Mouse (Mus musculus): ENCODE measurements at regions not wholly inside any gene's neighbourhood (a gene's known extent, or its start where the extent isn't known, plus 50 kb on each side); places are given as distances from the start of the nearest gene placed in this dataset.

- DNase-seq (ENCODE audit: low spot score) (no peak), ATAC-seq (ENCODE audit: low read depth) (no peak)
- Histone ChIP-seq H3K9ac (ENCODE audit: low read depth, low read length) (no peak overlapping the region), H3K4me3 (ENCODE audit: low read depth, low read length) (no peak overlapping the region), H3K27me3 (replicated peaks; ENCODE audit: control insufficient read depth, insufficient read depth, low read length) (no peaks in the 10 kb centered on the region), H3K36me3 (ENCODE audit: control insufficient read depth, insufficient read depth, low read length) (no peaks in the 10 kb centered on the region), H3K4me2 (ENCODE audit: low read depth, low read length) (no peak overlapping the region), H3K4me1 (ENCODE audit: control insufficient read depth, insufficient read depth, low read length) (no peaks in the 10 kb centered on the region), H3K9me3 (ENCODE audit: control insufficient read depth, low read length) (no peaks in the 10 kb centered on the region), H3K27ac (replicated peaks; ENCODE audit: low read depth, low read length) (no peak overlapping the region)
- WGBS: 94% methylated on average over 1 of the region's 1 CpGs
Measured at GRCm38 (mm10) chr1:51660531-51660930, 182.3 kb upstream of the Nabp1 start.

GRCm38 (mm10) chr1:51657203-51657602 lies 179.0 kb upstream of the Nabp1 start:
- no peaks in the 10 kb centered on the region for H3K4me1 ChIP-seq (ENCODE audit: control insufficient read depth, insufficient read depth, low read length)
- no peaks in the 10 kb centered on the region for H3K27me3 ChIP-seq (replicated peaks; ENCODE audit: control insufficient read depth, insufficient read depth, low read length)
- no peaks in the 10 kb centered on the region for H3K36me3 ChIP-seq (ENCODE audit: control insufficient read depth, insufficient read depth, low read length)
- DNase-seq (ENCODE audit: low spot score) (no peak), ATAC-seq (ENCODE audit: low read depth) (no peak)
- no peaks in the 10 kb centered on the region for H3K9me3 ChIP-seq (ENCODE audit: control insufficient read depth, low read length)
- H3K9ac ChIP-seq (ENCODE audit: low read depth, low read length): no peak overlapping the region
- no peak overlapping the region for H3K27ac ChIP-seq (replicated peaks; ENCODE audit: low read depth, low read length)
- WGBS: 79% methylated on average over 4 of the region's 4 CpGs
- H3K4me2 ChIP-seq (ENCODE audit: low read depth, low read length): no peak overlapping the region
- H3K4me3 ChIP-seq (ENCODE audit: low read depth, low read length): no peak overlapping the region

- Histone ChIP-seq H3K27me3 (replicated peaks; ENCODE audit: control insufficient read depth, insufficient read depth, low read length) (no peaks in the 10 kb centered on the region), H3K9me3 (ENCODE audit: control insufficient read depth, low read length) (no peaks in the 10 kb centered on the region), H3K27ac (replicated peaks; ENCODE audit: low read depth, low read length) (no peak overlapping the region; the same call in 1 of the 2 replicates), H3K9ac (ENCODE audit: low read depth, low read length) (no peak overlapping the region), H3K4me1 (ENCODE audit: control insufficient read depth, insufficient read depth, low read length) (peaks cover 9% of the 10 kb centered on the region), H3K4me2 (ENCODE audit: low read depth, low read length) (no peak overlapping the region), H3K36me3 (ENCODE audit: control insufficient read depth, insufficient read depth, low read length) (no peaks in the 10 kb centered on the region), H3K4me3 (ENCODE audit: low read depth, low read length) (no peak overlapping the region)
- DNase-seq (ENCODE audit: low spot score) (peak; percentile 61), ATAC-seq (ENCODE audit: low read depth) (peak; percentile 87; the same call in 1 of the 2 replicates)
- WGBS: 9% methylated on average over 3 of the region's 3 CpGs
Measured at GRCm38 (mm10) chr1:51650653-51650995, 172.4 kb upstream of the Nabp1 start.

GRCm38 (mm10) chr1:51649963-51650652 lies 171.9 kb upstream of the Nabp1 start:
- Histone ChIP-seq H3K27ac (replicated peaks; ENCODE audit: low read depth, low read length) (no peak overlapping the region; the same call in 1 of the 2 replicates), H3K4me1 (ENCODE audit: control insufficient read depth, insufficient read depth, low read length) (peaks cover 9% of the 10 kb centered on the region), H3K27me3 (replicated peaks; ENCODE audit: control insufficient read depth, insufficient read depth, low read length) (no peaks in the 10 kb centered on the region), H3K4me3 (ENCODE audit: low read depth, low read length) (no peak overlapping the region), H3K9me3 (ENCODE audit: control insufficient read depth, low read length) (no peaks in the 10 kb centered on the region), H3K4me2 (ENCODE audit: low read depth, low read length) (no peak overlapping the region), H3K36me3 (ENCODE audit: control insufficient read depth, insufficient read depth, low read length) (no peaks in the 10 kb centered on the region), H3K9ac (ENCODE audit: low read depth, low read length) (no peak overlapping the region)
- peak; percentile 77 for DNase-seq (ENCODE audit: low spot score)
- 32% methylated on average over 4 of the region's 4 CpGs for WGBS
- ATAC-seq (ENCODE audit: low read depth): peak; percentile 92

- H3K27ac ChIP-seq (replicated peaks; ENCODE audit: low read depth, low read length): no peak overlapping the region
- 66% methylated on average over 2 of the region's 2 CpGs for WGBS
- H3K4me1 ChIP-seq (ENCODE audit: control insufficient read depth, insufficient read depth, low read length): peaks cover 9% of the 10 kb centered on the region
- no peak overlapping the region for H3K4me2 ChIP-seq (ENCODE audit: low read depth, low read length)
- no peaks in the 10 kb centered on the region for H3K27me3 ChIP-seq (replicated peaks; ENCODE audit: control insufficient read depth, insufficient read depth, low read length)
- H3K9me3 ChIP-seq (ENCODE audit: control insufficient read depth, low read length): no peaks in the 10 kb centered on the region
- DNase-seq (ENCODE audit: low spot score): no peak
- ATAC-seq (ENCODE audit: low read depth): peak; percentile 30
- no peak overlapping the region for H3K9ac ChIP-seq (ENCODE audit: low read depth, low read length)
- no peaks in the 10 kb centered on the region for H3K36me3 ChIP-seq (ENCODE audit: control insufficient read depth, insufficient read depth, low read length)
- H3K4me3 ChIP-seq (ENCODE audit: low read depth, low read length): no peak overlapping the region
Measured at GRCm38 (mm10) chr1:51647955-51648354, 169.7 kb upstream of the Nabp1 start.

GRCm38 (mm10) chr1:51644399-51644798 lies 166.2 kb upstream of the Nabp1 start:
- Histone ChIP-seq H3K36me3 (ENCODE audit: control insufficient read depth, insufficient read depth, low read length) (no peaks in the 10 kb centered on the region), H3K4me3 (ENCODE audit: low read depth, low read length) (no peak overlapping the region), H3K4me2 (ENCODE audit: low read depth, low read length) (no peak overlapping the region), H3K9me3 (ENCODE audit: control insufficient read depth, low read length) (no peaks in the 10 kb centered on the region), H3K27ac (replicated peaks; ENCODE audit: low read depth, low read length) (no peak overlapping the region), H3K4me1 (ENCODE audit: control insufficient read depth, insufficient read depth, low read length) (peaks cover 6% of the 10 kb centered on the region), H3K9ac (ENCODE audit: low read depth, low read length) (no peak overlapping the region), H3K27me3 (replicated peaks; ENCODE audit: control insufficient read depth, insufficient read depth, low read length) (no peaks in the 10 kb centered on the region)
- DNase-seq (ENCODE audit: low spot score) (peak; percentile 52), ATAC-seq (ENCODE audit: low read depth) (no peak)
- WGBS: 24% methylated on average over 2 of the region's 2 CpGs

GRCm38 (mm10) chr1:51643640-51644039 lies 165.4 kb upstream of the Nabp1 start:
- Histone ChIP-seq H3K4me2 (ENCODE audit: low read depth, low read length) (no peak overlapping the region), H3K9ac (ENCODE audit: low read depth, low read length) (no peak overlapping the region), H3K36me3 (ENCODE audit: control insufficient read depth, insufficient read depth, low read length) (no peaks in the 10 kb centered on the region), H3K27ac (replicated peaks; ENCODE audit: low read depth, low read length) (no peak overlapping the region), H3K4me1 (ENCODE audit: control insufficient read depth, insufficient read depth, low read length) (peaks cover 6% of the 10 kb centered on the region), H3K27me3 (replicated peaks; ENCODE audit: control insufficient read depth, insufficient read depth, low read length) (no peaks in the 10 kb centered on the region), H3K9me3 (ENCODE audit: control insufficient read depth, low read length) (no peaks in the 10 kb centered on the region), H3K4me3 (ENCODE audit: low read depth, low read length) (no peak overlapping the region)
- DNase-seq (ENCODE audit: low spot score): peak; percentile 67
- ATAC-seq (ENCODE audit: low read depth): peak; percentile 37; the same call in 1 of the 2 replicates
- WGBS: 27% methylated on average over 3 of the region's 3 CpGs

- H3K27me3 ChIP-seq (replicated peaks; ENCODE audit: control insufficient read depth, insufficient read depth, low read length): no peaks in the 10 kb centered on the region
- H3K4me1 ChIP-seq (ENCODE audit: control insufficient read depth, insufficient read depth, low read length): no peaks in the 10 kb centered on the region
- H3K9ac ChIP-seq (ENCODE audit: low read depth, low read length): no peak overlapping the region
- DNase-seq (ENCODE audit: low spot score) (peak; percentile 31), ATAC-seq (ENCODE audit: low read depth) (peak; percentile 31; the same call in 1 of the 2 replicates)
- H3K27ac ChIP-seq (replicated peaks; ENCODE audit: low read depth, low read length): no peak overlapping the region
- no peak overlapping the region for H3K4me3 ChIP-seq (ENCODE audit: low read depth, low read length)
- H3K4me2 ChIP-seq (ENCODE audit: low read depth, low read length): no peak overlapping the region
- no peaks in the 10 kb centered on the region for H3K36me3 ChIP-seq (ENCODE audit: control insufficient read depth, insufficient read depth, low read length)
- WGBS: 62% methylated on average over 6 of the region's 6 CpGs
- H3K9me3 ChIP-seq (ENCODE audit: control insufficient read depth, low read length): no peaks in the 10 kb centered on the region
Measured at GRCm38 (mm10) chr1:51638519-51639302, 160.5 kb upstream of the Nabp1 start.

Data from embryonic facial prominence, embryonic 14.5 days (tissue).